Mouse (Mus musculus): ENCODE measurements at regions not wholly inside any gene's neighbourhood (a gene's known extent, or its start where the extent isn't known, plus 50 kb on each side); places are given as distances from the start of the nearest gene placed in this dataset.

GRCm38 (mm10) chr15:59888996-59889395 lies 127.4 kb downstream of the 4933412E24Rik start:
- Histone ChIP-seq H3K4me2 (ENCODE audit: low read depth) (no peak overlapping the region), H3K27me3 (ENCODE audit: control insufficient read depth, insufficient read depth, insufficient read length) (no peaks in the 10 kb centered on the region), H3K36me3 (ENCODE audit: control insufficient read depth, insufficient read depth) (no peaks in the 10 kb centered on the region), H3K4me3 (no peak overlapping the region), H3ac (ENCODE audit: control insufficient read depth, insufficient read length) (no peak overlapping the region), H3K79me2 (ENCODE audit: control insufficient read depth, insufficient read depth) (no peaks in the 10 kb centered on the region)
- TF ChIP-seq POLR2A (IDR thresholded peaks at IDR 0.05; ENCODE audit: insufficient read length, low read depth) (no peak), MAX (IDR thresholded peaks at IDR 0.05; ENCODE audit: low read depth) (no peak), MYOG (IDR thresholded peaks at IDR 0.05; ENCODE audit: control insufficient read depth in 1 of 3, insufficient read depth in 1 of 3, insufficient read length in 2 of 3, low read depth in 2 of 3) (no peak), TCF3 (IDR thresholded peaks at IDR 0.05; ENCODE audit: insufficient read length, low read depth) (no peak), MYOD1 (IDR thresholded peaks at IDR 0.05; ENCODE audit: control insufficient read depth in 1 of 3, insufficient read length in 2 of 3, low read depth in 2 of 3) (no peak), REST (IDR thresholded peaks at IDR 0.05; ENCODE audit: insufficient read depth, insufficient read length) (no peak), SRF (IDR thresholded peaks at IDR 0.05; ENCODE audit: control insufficient read depth, insufficient read length, low read depth) (no peak), USF1 (IDR thresholded peaks at IDR 0.05; ENCODE audit: low read depth) (no peak), E2F4 (IDR thresholded peaks at IDR 0.05; ENCODE audit: insufficient read depth) (no peak)

GRCm38 (mm10) chr15:59888131-59888459 lies 128.3 kb downstream of the 4933412E24Rik start:
- Histone ChIP-seq H3K27me3 (ENCODE audit: control insufficient read depth, insufficient read depth, insufficient read length) (no peaks in the 10 kb centered on the region), H3ac (ENCODE audit: control insufficient read depth, insufficient read length) (no peak overlapping the region), H3K4me3 (no peak overlapping the region), H3K4me2 (ENCODE audit: low read depth) (no peak overlapping the region), H3K36me3 (ENCODE audit: control insufficient read depth, insufficient read depth) (no peaks in the 10 kb centered on the region), H3K79me2 (ENCODE audit: control insufficient read depth, insufficient read depth) (no peaks in the 10 kb centered on the region)
- TF ChIP-seq USF1 (IDR thresholded peaks at IDR 0.05; ENCODE audit: low read depth), result no peak
- TF ChIP-seq POLR2A (IDR thresholded peaks at IDR 0.05; ENCODE audit: insufficient read length, low read depth), result no peak
- TF ChIP-seq E2F4 (IDR thresholded peaks at IDR 0.05; ENCODE audit: insufficient read depth), result no peak
- TF ChIP-seq TCF3 (IDR thresholded peaks at IDR 0.05; ENCODE audit: insufficient read length, low read depth), result no peak
- TF ChIP-seq CEBPB (IDR thresholded peaks at IDR 0.05; ENCODE audit: insufficient read depth, poor library complexity, severe bottlenecking), result no peak

- H3K36me3 ChIP-seq (ENCODE audit: control insufficient read depth, insufficient read depth), result no peaks in the 10 kb centered on the region
- H3K4me2 ChIP-seq (ENCODE audit: low read depth), result no peak overlapping the region
- TF ChIP-seq MYOG (IDR thresholded peaks at IDR 0.05; ENCODE audit: control insufficient read depth in 1 of 3, insufficient read depth in 1 of 3, insufficient read length in 2 of 3, low read depth in 2 of 3) (no peak), MYOD1 (IDR thresholded peaks at IDR 0.05; ENCODE audit: control insufficient read depth in 1 of 3, insufficient read length in 2 of 3, low read depth in 2 of 3) (no peak), POLR2A (IDR thresholded peaks at IDR 0.05; ENCODE audit: insufficient read length, low read depth) (no peak), SRF (IDR thresholded peaks at IDR 0.05; ENCODE audit: control insufficient read depth, insufficient read length, low read depth) (no peak), USF1 (IDR thresholded peaks at IDR 0.05; ENCODE audit: low read depth) (no peak), E2F4 (IDR thresholded peaks at IDR 0.05; ENCODE audit: insufficient read depth) (no peak), POLR2AphosphoS2 (IDR thresholded peaks at IDR 0.05; ENCODE audit: insufficient read length, low read depth) (no peak), MAX (IDR thresholded peaks at IDR 0.05; ENCODE audit: low read depth) (no peak), TCF3 (IDR thresholded peaks at IDR 0.05; ENCODE audit: insufficient read length, low read depth) (no peak), CEBPB (IDR thresholded peaks at IDR 0.05; ENCODE audit: insufficient read depth, poor library complexity, severe bottlenecking) (no peak)
- H3K79me2 ChIP-seq (ENCODE audit: control insufficient read depth, insufficient read depth), result no peaks in the 10 kb centered on the region
- H3K27me3 ChIP-seq (ENCODE audit: control insufficient read depth, insufficient read depth, insufficient read length), result no peaks in the 10 kb centered on the region
- no peak overlapping the region for H3ac ChIP-seq (ENCODE audit: control insufficient read depth, insufficient read length)
- no peak overlapping the region for H3K4me3 ChIP-seq
Observed at GRCm38 (mm10) chr15:59887381-59888130, 128.9 kb downstream of the 4933412E24Rik start.

- H3ac ChIP-seq (ENCODE audit: control insufficient read depth, insufficient read length), result no peak overlapping the region
- H3K36me3 ChIP-seq (ENCODE audit: control insufficient read depth, insufficient read depth), result no peaks in the 10 kb centered on the region
- H3K4me3 ChIP-seq, result no peak overlapping the region
- H3K27me3 ChIP-seq (ENCODE audit: control insufficient read depth, insufficient read depth, insufficient read length), result no peaks in the 10 kb centered on the region
- H3K4me2 ChIP-seq (ENCODE audit: low read depth), result no peak overlapping the region
- H3K79me2 ChIP-seq (ENCODE audit: control insufficient read depth, insufficient read depth), result no peaks in the 10 kb centered on the region
- no peak for TF ChIP-seq CEBPB (IDR thresholded peaks at IDR 0.05; ENCODE audit: insufficient read depth, poor library complexity, severe bottlenecking)
- no peak for TF ChIP-seq E2F4 (IDR thresholded peaks at IDR 0.05; ENCODE audit: insufficient read depth)
- no peak for TF ChIP-seq POLR2A (IDR thresholded peaks at IDR 0.05; ENCODE audit: insufficient read length, low read depth)
- TF ChIP-seq TCF3 (IDR thresholded peaks at IDR 0.05; ENCODE audit: insufficient read length, low read depth), result no peak
- TF ChIP-seq MYOD1 (IDR thresholded peaks at IDR 0.05; ENCODE audit: control insufficient read depth in 1 of 3, insufficient read length in 2 of 3, low read depth in 2 of 3), result no peak
- no peak for TF ChIP-seq POLR2AphosphoS2 (IDR thresholded peaks at IDR 0.05; ENCODE audit: insufficient read length, low read depth)
- TF ChIP-seq MAX (IDR thresholded peaks at IDR 0.05; ENCODE audit: low read depth), result no peak
- no peak for TF ChIP-seq SRF (IDR thresholded peaks at IDR 0.05; ENCODE audit: control insufficient read depth, insufficient read length, low read depth)
- no peak for TF ChIP-seq USF1 (IDR thresholded peaks at IDR 0.05; ENCODE audit: low read depth)
- no peak for TF ChIP-seq MYOG (IDR thresholded peaks at IDR 0.05; ENCODE audit: control insufficient read depth in 1 of 3, insufficient read depth in 1 of 3, insufficient read length in 2 of 3, low read depth in 2 of 3)
- no peak for TF ChIP-seq TCF12 (IDR thresholded peaks at IDR 0.05; ENCODE audit: insufficient read depth, poor library complexity, severe bottlenecking)
Observed at GRCm38 (mm10) chr15:59886036-59886435, 130.4 kb downstream of the 4933412E24Rik start.

- Histone ChIP-seq H3K36me3 (ENCODE audit: control insufficient read depth, insufficient read depth) (no peaks in the 10 kb centered on the region), H3K4me2 (ENCODE audit: low read depth) (no peak overlapping the region), H3K4me3 (no peak overlapping the region), H3K27me3 (ENCODE audit: control insufficient read depth, insufficient read depth, insufficient read length) (no peaks in the 10 kb centered on the region), H3K79me2 (ENCODE audit: control insufficient read depth, insufficient read depth) (no peaks in the 10 kb centered on the region), H3ac (ENCODE audit: control insufficient read depth, insufficient read length) (no peak overlapping the region)
- TF ChIP-seq SRF (IDR thresholded peaks at IDR 0.05; ENCODE audit: control insufficient read depth, insufficient read length, low read depth) (no peak), TCF12 (IDR thresholded peaks at IDR 0.05; ENCODE audit: insufficient read depth, poor library complexity, severe bottlenecking) (no peak), POLR2A (IDR thresholded peaks at IDR 0.05; ENCODE audit: insufficient read length, low read depth) (no peak), CEBPB (IDR thresholded peaks at IDR 0.05; ENCODE audit: insufficient read depth, poor library complexity, severe bottlenecking) (no peak), REST (IDR thresholded peaks at IDR 0.05; ENCODE audit: insufficient read depth, insufficient read length) (no peak), MYOD1 (IDR thresholded peaks at IDR 0.05; ENCODE audit: control insufficient read depth in 1 of 3, insufficient read length in 2 of 3, low read depth in 2 of 3) (no peak), MAX (IDR thresholded peaks at IDR 0.05; ENCODE audit: low read depth) (no peak)
Observed at GRCm38 (mm10) chr15:59882444-59882843, 134.0 kb downstream of the 4933412E24Rik start.

Measured in myocyte (in vitro differentiated cells).